Mouse (Mus musculus) midbrain, embryonic 15.5 days (tissue): ENCODE data around the gene Ccl20. TPM values are rescaled to one million over a fixed set of nuclear protein-coding genes. Genes with fewer than 3 reads are reported as not detected.

Experiments used
- ATAC-seq: fragments of 200-750 bp; cut with Nextera tagmentation; replicated peaks from 2 replicates; pipeline ENCODE4 v1.8.0; 2017; ENCODE audit warnings: moderate TSS enrichment
- H3K27ac ChIP-seq: fragments of 300-500 bp; sonication (generic); 2 replicates; pipeline ENCODE4 v1.5.1; 2015; ENCODE audit warnings: mild to moderate bottlenecking, inconsistent platforms
- H3K27me3 ChIP-seq: fragments of 300-500 bp; sonication (generic); replicated peaks from 2 replicates; pipeline ENCODE4 v1.6.1; 2015; ENCODE audit warnings: inconsistent platforms
- H3K36me3 ChIP-seq: fragments of 300-500 bp; sonication (generic); replicated peaks from 2 replicates; pipeline ENCODE4 v1.6.1; 2015; ENCODE audit warnings: inconsistent platforms
- H3K4me1 ChIP-seq: fragments of 300-500 bp; sonication (generic); 2 replicates; pipeline ENCODE4 v1.6.1; 2015; ENCODE audit warnings: inconsistent platforms
- H3K4me2 ChIP-seq: fragments of 300-500 bp; sonication (generic); 2 replicates; pipeline ENCODE4 v1.6.1; 2015; ENCODE audit warnings: inconsistent platforms, mild to moderate bottlenecking, moderate library complexity
- H3K4me3 ChIP-seq: fragments of 300-500 bp; sonication (generic); 2 replicates; pipeline ENCODE4 v1.5.1; 2015; ENCODE audit warnings: mild to moderate bottlenecking, inconsistent platforms
- H3K9ac ChIP-seq: fragments of 300-500 bp; sonication (generic); 2 replicates; pipeline ENCODE4 v1.6.1; 2015; ENCODE audit warnings: mild to moderate bottlenecking, inconsistent platforms
- H3K9me3 ChIP-seq: fragments of 300-500 bp; sonication (generic); 2 replicates; pipeline ENCODE4 v1.6.1; 2016; ENCODE audit warnings: inconsistent platforms
- WGBS: fragments of 180-500 bp; shearing (Covaris S2); methylation state at CpG from one replicate; pipeline ENCODE4 v1.1.7; 2015; ENCODE audit warnings: mixed read lengths; 5-methylcytosine and 5-hydroxymethylcytosine counted together
- polyA plus RNA-seq: library from polyadenylated mRNA; unstranded; fragments of >200 nt; fragmentation: Nextera tagmentation; extraction: Ambion mirVana; gene quantifications from 2 replicates; pipeline ENCODE4 v1.2.1, GENCODE M21; 2015

The Ccl20 gene
- polyA plus RNA-seq, 1 experiment from 2014 or later, result not detected

DNA sequence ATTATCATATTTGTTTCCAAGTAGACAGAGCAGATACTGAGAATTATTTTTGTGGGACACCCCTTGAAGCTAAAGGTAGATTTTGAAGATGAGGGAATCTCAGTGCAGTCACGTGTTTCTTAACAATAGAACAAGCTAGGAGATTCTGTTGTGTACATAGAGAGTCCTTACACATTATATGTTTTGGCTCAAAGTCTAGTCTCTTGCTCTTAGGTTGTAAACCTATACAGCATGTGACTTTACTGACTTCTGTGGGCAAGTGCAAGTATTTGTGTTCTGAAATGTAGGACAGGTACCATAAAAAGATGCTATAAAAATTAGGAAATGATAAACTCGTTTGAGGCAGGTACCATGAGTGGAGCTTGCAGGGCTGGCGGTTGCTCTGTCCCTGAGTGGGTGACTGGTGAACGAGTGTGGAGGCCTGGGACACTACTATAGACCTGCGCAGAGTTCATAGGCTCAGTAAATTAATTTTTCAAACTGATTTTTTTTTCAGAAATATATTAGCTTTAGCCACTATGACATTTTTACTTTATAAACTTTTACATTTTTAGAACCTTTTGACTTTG, 9.1 kb upstream of the Ccl20 start:
- Histone ChIP-seq H3K4me1 (no peaks in the 10 kb centered on the region), H3K4me3 (no peak overlapping the region), H3K9me3 (no peaks in the 10 kb centered on the region), H3K9ac (no peak overlapping the region), H3K36me3 (no peaks in the 10 kb centered on the region), H3K27ac (no peak overlapping the region), H3K27me3 (no peaks in the 10 kb centered on the region), H3K4me2 (no peak overlapping the region)
- no peak for ATAC-seq
- WGBS, result 82% methylated on average over 5 of the region's 5 CpGs

- H3K9ac ChIP-seq, result no peak overlapping the region
- ATAC-seq, result no peak
- no peaks in the 10 kb centered on the region for H3K36me3 ChIP-seq
- H3K4me3 ChIP-seq, result no peak overlapping the region
- H3K4me1 ChIP-seq, result no peaks in the 10 kb centered on the region
- H3K27ac ChIP-seq, result no peak overlapping the region
- H3K4me2 ChIP-seq, result no peak overlapping the region
- no peaks in the 10 kb centered on the region for H3K9me3 ChIP-seq
- H3K27me3 ChIP-seq, result no peaks in the 10 kb centered on the region
Measured at GRCm38 (mm10) chr1:83110992-83111391, 5.6 kb upstream of the Ccl20 start.

- Histone ChIP-seq H3K27ac (no peak overlapping the region), H3K36me3 (no peaks in the 10 kb centered on the region), H3K4me3 (no peak overlapping the region), H3K4me2 (no peak overlapping the region), H3K27me3 (no peaks in the 10 kb centered on the region), H3K9ac (no peak overlapping the region), H3K4me1 (no peaks in the 10 kb centered on the region), H3K9me3 (no peaks in the 10 kb centered on the region)
- 72% methylated on average over 5 of the region's 5 CpGs for WGBS
- no peak for ATAC-seq
Measured at GRCm38 (mm10) chr1:83111726-83112125, 4.8 kb upstream of the Ccl20 start.

- H3K27me3 ChIP-seq, result no peaks in the 10 kb centered on the region
- ATAC-seq, result no peak
- H3K36me3 ChIP-seq, result no peaks in the 10 kb centered on the region
- H3K4me3 ChIP-seq, result no peak overlapping the region
- H3K4me2 ChIP-seq, result no peak overlapping the region
- H3K9me3 ChIP-seq, result no peaks in the 10 kb centered on the region
- WGBS, result 91% methylated on average over 3 of the region's 3 CpGs
- H3K27ac ChIP-seq, result no peak overlapping the region
- no peaks in the 10 kb centered on the region for H3K4me1 ChIP-seq
- no peak overlapping the region for H3K9ac ChIP-seq
Measured at GRCm38 (mm10) chr1:83117217-83117616, 651 bp downstream of the Ccl20 start.

DNA sequence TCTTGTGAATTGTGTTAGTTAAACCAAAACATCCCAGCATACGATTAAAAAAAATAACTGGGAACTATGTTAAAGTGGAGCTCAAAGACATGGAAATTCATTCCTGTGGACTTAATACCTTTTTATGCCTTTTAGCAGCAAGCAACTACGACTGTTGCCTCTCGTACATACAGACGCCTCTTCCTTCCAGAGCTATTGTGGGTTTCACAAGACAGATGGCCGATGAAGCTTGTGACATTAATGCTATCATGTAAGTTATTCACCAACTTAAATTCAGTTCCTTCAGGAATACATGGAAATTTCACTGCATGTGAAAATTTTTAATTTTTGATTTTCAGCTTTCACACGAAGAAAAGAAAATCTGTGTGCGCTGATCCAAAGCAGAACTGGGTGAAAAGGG, 1.1 kb downstream of the Ccl20 start:
- H3K9me3 ChIP-seq, result no peaks in the 10 kb centered on the region
- H3K9ac ChIP-seq, result no peak overlapping the region
- no peak overlapping the region for H3K4me3 ChIP-seq
- no peak overlapping the region for H3K4me2 ChIP-seq
- H3K36me3 ChIP-seq, result no peaks in the 10 kb centered on the region
- H3K4me1 ChIP-seq, result no peaks in the 10 kb centered on the region
- ATAC-seq, result no peak
- H3K27ac ChIP-seq, result no peak overlapping the region
- no peaks in the 10 kb centered on the region for H3K27me3 ChIP-seq
- 87% methylated on average over 7 of the region's 7 CpGs for whole genome bisulfite sequencing

DNA sequence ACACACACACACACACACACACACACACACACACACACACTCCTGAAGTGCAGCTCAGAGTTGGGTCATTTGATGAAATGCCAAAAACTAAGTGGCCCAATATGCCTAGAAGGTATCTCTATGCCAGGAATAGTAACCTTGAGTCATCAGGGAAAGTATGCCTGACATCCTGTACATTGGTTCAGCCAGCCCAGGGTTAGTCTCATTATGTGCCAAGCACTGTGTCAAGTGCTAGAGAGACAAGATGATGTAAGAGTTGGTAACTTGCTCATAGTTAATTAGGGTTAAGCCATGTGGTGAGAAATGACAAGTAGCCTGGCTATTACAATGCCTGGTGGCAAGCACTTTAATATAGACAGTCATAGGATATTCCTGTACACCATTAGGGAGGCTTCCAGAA, 3.3 kb downstream of the Ccl20 start:
- Histone ChIP-seq H3K36me3 (no peaks in the 10 kb centered on the region), H3K4me2 (no peak overlapping the region), H3K9me3 (no peaks in the 10 kb centered on the region), H3K4me3 (no peak overlapping the region), H3K4me1 (no peaks in the 10 kb centered on the region), H3K9ac (no peak overlapping the region), H3K27ac (no peak overlapping the region), H3K27me3 (no peaks in the 10 kb centered on the region)
- no peak for ATAC-seq

GRCm38 (mm10) chr1:83120312-83120711, 3.7 kb downstream of the Ccl20 start:
- no peak for ATAC-seq
- Histone ChIP-seq H3K9ac (no peak overlapping the region), H3K9me3 (no peaks in the 10 kb centered on the region), H3K27me3 (no peaks in the 10 kb centered on the region), H3K36me3 (no peaks in the 10 kb centered on the region), H3K4me2 (no peak overlapping the region), H3K27ac (no peak overlapping the region), H3K4me3 (no peak overlapping the region), H3K4me1 (no peaks in the 10 kb centered on the region)
- WGBS, result 70% methylated on average over 3 of the region's 3 CpGs

DNA sequence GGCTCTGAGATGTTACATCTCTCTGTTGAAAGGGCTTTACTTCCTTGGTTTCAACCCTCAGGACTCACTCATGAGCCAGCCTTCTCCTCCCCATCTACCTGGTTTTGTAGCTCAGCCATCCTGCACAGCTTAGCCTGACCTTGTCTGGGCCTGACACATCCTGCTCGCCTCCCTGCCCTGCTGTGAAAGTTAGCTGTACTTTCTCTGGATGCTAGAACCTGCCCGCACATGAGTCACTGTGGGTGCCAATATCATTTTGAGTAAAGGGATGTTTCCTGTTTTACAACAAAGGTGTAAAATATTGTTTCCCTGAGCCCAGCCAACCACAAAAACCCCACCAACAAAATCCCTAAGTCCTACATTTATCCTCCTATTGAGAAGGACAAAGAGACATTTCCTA, 6.6 kb downstream of the Ccl20 start:
- Histone ChIP-seq H3K27me3 (no peaks in the 10 kb centered on the region), H3K9ac (no peak overlapping the region), H3K4me2 (no peak overlapping the region), H3K27ac (no peak overlapping the region), H3K9me3 (no peaks in the 10 kb centered on the region), H3K4me1 (no peaks in the 10 kb centered on the region), H3K36me3 (no peaks in the 10 kb centered on the region), H3K4me3 (no peak overlapping the region)
- ATAC-seq, result no peak
- WGBS, result 93% methylated on average over 2 of the region's 2 CpGs

DNA sequence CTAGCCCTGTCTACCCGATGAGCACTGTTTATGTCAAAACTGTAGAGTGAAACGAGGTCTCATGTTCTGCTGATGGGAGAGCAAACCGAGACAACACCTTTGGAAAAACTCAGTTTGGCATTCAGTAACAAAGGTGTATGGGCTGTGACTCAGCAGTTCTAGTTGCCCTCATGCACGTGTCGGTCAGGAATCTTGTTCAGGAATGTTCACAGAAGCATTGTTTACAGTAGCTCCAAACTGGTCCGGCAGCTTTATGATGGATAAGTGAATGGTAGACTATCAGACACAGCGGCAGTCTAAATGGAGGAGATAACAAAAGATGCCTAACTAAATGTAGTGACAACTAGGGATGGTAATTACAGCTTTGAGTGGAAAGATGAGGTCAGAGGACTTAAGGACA, 19.3 kb downstream of the Ccl20 start:
- 84% methylated on average over 7 of the region's 7 CpGs for WGBS
- no peaks in the 10 kb centered on the region for H3K27me3 ChIP-seq
- ATAC-seq, result no peak

GRCm38 (mm10) chr1:83137847-83138246, 21.3 kb downstream of the Ccl20 start:
- 97% methylated on average over 8 of the region's 8 CpGs for WGBS
- Histone ChIP-seq H3K4me3 (no peak overlapping the region), H3K4me1 (no peaks in the 10 kb centered on the region), H3K4me2 (no peak overlapping the region), H3K9me3 (no peaks in the 10 kb centered on the region), H3K27me3 (no peaks in the 10 kb centered on the region), H3K27ac (no peak overlapping the region), H3K36me3 (no peaks in the 10 kb centered on the region), H3K9ac (no peak overlapping the region)
- ATAC-seq, result no peak

More for the DNA sequence above, 19.3 kb downstream of the Ccl20 start:
- no peak overlapping the region for H3K27ac ChIP-seq
- no peaks in the 10 kb centered on the region for H3K9me3 ChIP-seq
- H3K4me2 ChIP-seq, result no peak overlapping the region
- H3K4me3 ChIP-seq, result no peak overlapping the region
- H3K9ac ChIP-seq, result no peak overlapping the region
- H3K4me1 ChIP-seq, result no peaks in the 10 kb centered on the region
- H3K36me3 ChIP-seq, result no peaks in the 10 kb centered on the region

- Histone ChIP-seq H3K9me3 (no peaks in the 10 kb centered on the region), H3K4me2 (no peak overlapping the region), H3K36me3 (no peaks in the 10 kb centered on the region), H3K4me1 (no peaks in the 10 kb centered on the region), H3K27ac (no peak overlapping the region), H3K4me3 (no peak overlapping the region), H3K9ac (no peak overlapping the region), H3K27me3 (no peaks in the 10 kb centered on the region)
- WGBS, result 85% methylated on average over 6 of the region's 6 CpGs
- ATAC-seq, result no peak
Measured at GRCm38 (mm10) chr1:83138721-83139120, 22.2 kb downstream of the Ccl20 start.

DNA sequence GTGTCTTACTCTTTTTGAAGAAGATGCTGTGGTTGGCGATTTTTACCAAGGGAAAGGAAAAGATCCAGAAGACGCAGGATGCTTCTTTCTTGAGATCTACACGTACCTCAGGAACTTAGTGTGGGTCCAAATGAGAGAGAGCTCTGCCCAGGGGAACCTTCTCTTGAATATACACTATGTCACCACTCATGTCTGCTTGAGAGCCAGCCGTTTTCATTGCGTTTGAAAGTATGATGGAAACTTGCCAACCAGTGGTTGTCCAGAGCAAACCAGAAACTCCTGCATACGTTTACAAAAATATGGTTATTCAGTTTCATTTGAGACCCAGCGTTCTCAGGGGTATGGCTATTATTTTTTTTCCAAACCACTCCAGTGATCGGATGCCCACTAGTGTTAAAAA, 24.9 kb downstream of the Ccl20 start:
- WGBS, result 88% methylated on average over 8 of the region's 8 CpGs
- H3K4me3 ChIP-seq, result no peak overlapping the region
- H3K9ac ChIP-seq, result no peak overlapping the region
- no peak overlapping the region for H3K27ac ChIP-seq
- H3K36me3 ChIP-seq, result no peaks in the 10 kb centered on the region
- ATAC-seq, result no peak
- no peaks in the 10 kb centered on the region for H3K4me1 ChIP-seq
- no peak overlapping the region for H3K4me2 ChIP-seq
- no peaks in the 10 kb centered on the region for H3K27me3 ChIP-seq
- H3K9me3 ChIP-seq, result no peaks in the 10 kb centered on the region

GRCm38 (mm10) chr1:83142055-83142454, 25.5 kb downstream of the Ccl20 start:
- Histone ChIP-seq H3K36me3 (no peaks in the 10 kb centered on the region), H3K4me1 (no peaks in the 10 kb centered on the region), H3K4me2 (no peak overlapping the region), H3K9me3 (no peaks in the 10 kb centered on the region), H3K9ac (no peak overlapping the region), H3K4me3 (no peak overlapping the region), H3K27ac (no peak overlapping the region), H3K27me3 (no peaks in the 10 kb centered on the region)
- ATAC-seq, result no peak
- whole genome bisulfite sequencing, result 83% methylated on average over 5 of the region's 5 CpGs

- 94% methylated on average over 2 of the region's 2 CpGs for WGBS
- Histone ChIP-seq H3K4me2 (no peak overlapping the region), H3K36me3 (no peaks in the 10 kb centered on the region), H3K4me3 (no peak overlapping the region), H3K27me3 (no peaks in the 10 kb centered on the region), H3K9me3 (no peaks in the 10 kb centered on the region), H3K27ac (no peak overlapping the region), H3K4me1 (no peaks in the 10 kb centered on the region), H3K9ac (no peak overlapping the region)
- ATAC-seq, result no peak
Measured at GRCm38 (mm10) chr1:83146547-83146946, 30.0 kb downstream of the Ccl20 start.
